Mouse (Mus musculus) WW6 (cell line): Measurements from ENCODE around the gene Vdr.
A peak's percentile ranks its signal among the peaks of the same experiment; 100 is the strongest.

ENCODE experiments used
- DNase-seq: peaks from one replicate; pipeline ENCODE4 v3.0.0-alpha.2; 2013; ENCODE audit warnings: low read depth, low spot score

The Vdr gene

GRCm38 (mm10) chr15:97910530-97910929 is at the start of gene Vdr:
TSS of gene Vdr (minus strand) at chr15:97910630.
- DNase-seq = no peak

GRCm38 (mm10) chr15:97956416-97956815 is 46.0 kb upstream of the Vdr start:
- no peak for DNase-seq

- no peak for DNase-seq
Observed at GRCm38 (mm10) chr15:97955742-97956141, 45.3 kb upstream of the Vdr start.

GRCm38 (mm10) chr15:97955286-97955685 is 44.9 kb upstream of the Vdr start:
- no peak for DNase-seq

- no peak for DNase-seq
Observed at GRCm38 (mm10) chr15:97954671-97955070, 44.2 kb upstream of the Vdr start.

GRCm38 (mm10) chr15:97952889-97953189 is 42.4 kb upstream of the Vdr start:
- DNase-seq = no peak

- peak; percentile 70 for DNase-seq
Observed at GRCm38 (mm10) chr15:97952137-97952888, 41.9 kb upstream of the Vdr start.

GRCm38 (mm10) chr15:97950240-97950639 is 39.8 kb upstream of the Vdr start:
- DNase-seq = no peak

GRCm38 (mm10) chr15:97949706-97950105 is 39.3 kb upstream of the Vdr start:
- DNase-seq = no peak

GRCm38 (mm10) chr15:97948720-97949119 is 38.3 kb upstream of the Vdr start:
- DNase-seq = no peak

GRCm38 (mm10) chr15:97945656-97946315 is 35.4 kb upstream of the Vdr start:
- no peak for DNase-seq

GRCm38 (mm10) chr15:97944919-97945574 is 34.6 kb upstream of the Vdr start:
- DNase-seq = no peak

- no peak for DNase-seq
Observed at GRCm38 (mm10) chr15:97943356-97943755, 32.9 kb upstream of the Vdr start.

GRCm38 (mm10) chr15:97942538-97942937 is 32.1 kb upstream of the Vdr start:
- DNase-seq = no peak

- DNase-seq = no peak
Observed at GRCm38 (mm10) chr15:97941306-97941705, 30.9 kb upstream of the Vdr start.

- no peak for DNase-seq
Observed at GRCm38 (mm10) chr15:97940088-97940487, 29.7 kb upstream of the Vdr start.

GRCm38 (mm10) chr15:97938580-97938979 is 28.1 kb upstream of the Vdr start:
- no peak for DNase-seq

GRCm38 (mm10) chr15:97932441-97932840 is 22.0 kb upstream of the Vdr start:
- no peak for DNase-seq

GRCm38 (mm10) chr15:97929259-97929824 is 18.9 kb upstream of the Vdr start:
- DNase-seq = no peak

- no peak for DNase-seq
Observed at GRCm38 (mm10) chr15:97927821-97928220, 17.4 kb upstream of the Vdr start.

- DNase-seq = no peak
Observed at GRCm38 (mm10) chr15:97927018-97927417, 16.6 kb upstream of the Vdr start.

- DNase-seq = no peak
Observed at GRCm38 (mm10) chr15:97922421-97922820, 12.0 kb upstream of the Vdr start.

- no peak for DNase-seq
Observed at GRCm38 (mm10) chr15:97921796-97922195, 11.4 kb upstream of the Vdr start.
